Mouse (Mus musculus) midbrain, embryonic 16.5 days (tissue): ENCODE results near the gene Tapbpl. TPM values are rescaled to one million over a fixed set of nuclear protein-coding genes. Genes with fewer than 3 reads are reported as not detected.

Source experiments
- ATAC-seq: fragments of 200-750 bp; cut with Nextera tagmentation; 2 replicates; pipeline ENCODE4 v1.8.0; 2017; ENCODE audit warnings: moderate TSS enrichment
- H3K27ac ChIP-seq: fragments of 300-500 bp; sonication (generic); 2 replicates; pipeline ENCODE4 v1.5.1; 2014; ENCODE audit warnings: mild to moderate bottlenecking, low read length, mixed read lengths
- H3K27me3 ChIP-seq: fragments of 300-500 bp; sonication (generic); 2 replicates; pipeline ENCODE4 v1.6.1; 2014; ENCODE audit warnings: low read depth, low read length, mixed read lengths; ENCODE audit not compliant: control insufficient read depth, insufficient read depth
- H3K36me3 ChIP-seq: fragments of 300-500 bp; sonication (generic); 2 replicates; pipeline ENCODE4 v1.6.1; 2014; ENCODE audit warnings: mild to moderate bottlenecking, low read length, moderate library complexity, mixed read lengths; ENCODE audit not compliant: control insufficient read depth, insufficient read depth
- H3K4me1 ChIP-seq: fragments of 300-500 bp; sonication (generic); 2 replicates; pipeline ENCODE4 v1.6.1; 2014; ENCODE audit warnings: mild to moderate bottlenecking, low read length, mixed read lengths; ENCODE audit not compliant: control insufficient read depth, insufficient read depth
- H3K4me2 ChIP-seq: fragments of 300-500 bp; sonication (generic); 2 replicates; pipeline ENCODE4 v1.6.1; 2014; ENCODE audit warnings: mild to moderate bottlenecking, low read length, mixed read lengths
- H3K4me3 ChIP-seq: fragments of 300-500 bp; sonication (generic); 2 replicates; pipeline ENCODE4 v1.5.1; 2014; ENCODE audit warnings: low read depth, mild to moderate bottlenecking, low read length, moderate library complexity, mixed read lengths
- H3K9ac ChIP-seq: fragments of 300-500 bp; sonication (generic); 2 replicates; pipeline ENCODE4 v1.6.1; 2014; ENCODE audit warnings: low read depth, low read length, mixed read lengths
- H3K9me3 ChIP-seq: fragments of 300-500 bp; sonication (generic); replicated peaks from 2 replicates; pipeline ENCODE4 v1.6.1; 2014; ENCODE audit warnings: mild to moderate bottlenecking, low read length, mixed read lengths; ENCODE audit not compliant: control insufficient read depth, poor library complexity, severe bottlenecking
- WGBS: fragments of 180-500 bp; shearing (Covaris S2); extraction: QIAGEN DNeasy Blood & Tissue Kit; methylation state at CpG from one replicate; pipeline ENCODE4 v1.1.7; 2014; 5-methylcytosine and 5-hydroxymethylcytosine counted together
- microRNA-seq: library from miRNA; unstranded; fragments of <30 nt; microRNA quantifications from one replicate; pipeline ENCODE4, GENCODE M21; 2017
- polyA plus RNA-seq: library from polyadenylated mRNA; unstranded; fragments of >200 nt; fragmentation: Nextera tagmentation; extraction: Ambion mirVana; gene quantifications from 2 replicates; pipeline ENCODE4 v1.2.1, GENCODE M21; 2015

The Tapbpl gene
- polyA plus RNA-seq, 1 experiment from 2014 or later = 8.3 TPM

GRCm38 (mm10) chr6:125175469-125175868, 56.2 kb downstream of the Tapbpl start:
- no peaks in the 10 kb centered on the region for H3K4me1 ChIP-seq
- H3K27me3 ChIP-seq = no peaks in the 10 kb centered on the region
- H3K4me2 ChIP-seq = no peak overlapping the region
- H3K9ac ChIP-seq = no peak overlapping the region
- no peak for ATAC-seq
- H3K36me3 ChIP-seq = peaks cover 70% of the 10 kb centered on the region
- H3K27ac ChIP-seq = no peak overlapping the region
- no peak overlapping the region for H3K4me3 ChIP-seq
- 92% methylated on average over 5 of the region's 5 CpGs for WGBS
- H3K9me3 ChIP-seq = no peaks in the 10 kb centered on the region

Small RNA genes within 50 kb of the gene (microRNA-seq; reads per million reads assigned to microRNA genes)
- gene Mir3098 (0.69 reads per million), gene Mir8113 (not detected)

Other genes starting within 250 kb of the Tapbpl start
- 69.1 and 87.1 TPM in 2 replicates for gene Pianp, start 235.2 kb downstream of the Tapbpl start, polyA plus RNA-seq
- gene Zfp384, start 222.7 kb downstream of the Tapbpl start, polyA plus RNA-seq = 11.2 and 14.2 TPM in 2 replicates
- gene Ing4, start 192.1 kb downstream of the Tapbpl start, polyA plus RNA-seq = 141 and 155 TPM in 2 replicates
- 18.0 and 18.3 TPM in 2 replicates for gene Acrbp, start 182.2 kb downstream of the Tapbpl start, polyA plus RNA-seq
- 0.45 and 0.60 TPM in 2 replicates for gene Lpar5, start 163.9 kb downstream of the Tapbpl start, polyA plus RNA-seq
- 59.7 and 74.3 TPM in 2 replicates for gene Chd4, start 135.9 kb downstream of the Tapbpl start, polyA plus RNA-seq
- gene Nop2, start 100.0 kb downstream of the Tapbpl start, polyA plus RNA-seq = 49.2 and 49.3 TPM in 2 replicates
- 21.1 and 21.2 TPM in 2 replicates for gene Iffo1, start 86.6 kb downstream of the Tapbpl start, polyA plus RNA-seq
- gene Gapdh, start 65.4 kb downstream of the Tapbpl start, polyA plus RNA-seq = 1,326 and 1,443 TPM in 2 replicates
- 39.4 and 41.2 TPM in 2 replicates for gene Ncapd2, start 40.2 kb downstream of the Tapbpl start, polyA plus RNA-seq
- gene Mrpl51, start 40.1 kb downstream of the Tapbpl start, polyA plus RNA-seq = 132 TPM in 2 replicates
- 14.2 and 21.2 TPM in 2 replicates for gene Vamp1, start 16.3 kb downstream of the Tapbpl start, polyA plus RNA-seq
- 1.1 and 2.0 TPM in 2 replicates for gene Cd27, start 5.2 kb upstream of the Tapbpl start, polyA plus RNA-seq
- gene Tuba3a, start 54.2 kb upstream of the Tapbpl start, polyA plus RNA-seq = not detected in 2 replicates
- 12.8 and 16.0 TPM in 2 replicates for gene Ltbr, start 82.0 kb upstream of the Tapbpl start, polyA plus RNA-seq
- gene Scnn1a, start 88.8 kb upstream of the Tapbpl start, polyA plus RNA-seq = 0.67 and 1.1 TPM in 2 replicates
- gene Tnfrsf1a, start 117.5 kb upstream of the Tapbpl start, polyA plus RNA-seq = 11.0 and 11.2 TPM in 2 replicates
- 0.20 and 0.44 TPM in 2 replicates for gene Plekhg6, start 148.9 kb upstream of the Tapbpl start, polyA plus RNA-seq